Mouse (Mus musculus) lung, postnatal 0 days (tissue): ENCODE measurements around the gene Farp1.

Experiments used
- CTCF ChIP-seq: IDR thresholded peaks from 2 replicates; pipeline ENCODE4 v1.5.1; 2016; ENCODE audit warnings: antibody characterized with exemption, mild to moderate bottlenecking
- EP300 ChIP-seq: IDR thresholded peaks from 2 replicates; pipeline ENCODE4 v1.6.1; 2016; ENCODE audit warnings: antibody characterized with exemption, mild to moderate bottlenecking, control low read depth

DNA sequence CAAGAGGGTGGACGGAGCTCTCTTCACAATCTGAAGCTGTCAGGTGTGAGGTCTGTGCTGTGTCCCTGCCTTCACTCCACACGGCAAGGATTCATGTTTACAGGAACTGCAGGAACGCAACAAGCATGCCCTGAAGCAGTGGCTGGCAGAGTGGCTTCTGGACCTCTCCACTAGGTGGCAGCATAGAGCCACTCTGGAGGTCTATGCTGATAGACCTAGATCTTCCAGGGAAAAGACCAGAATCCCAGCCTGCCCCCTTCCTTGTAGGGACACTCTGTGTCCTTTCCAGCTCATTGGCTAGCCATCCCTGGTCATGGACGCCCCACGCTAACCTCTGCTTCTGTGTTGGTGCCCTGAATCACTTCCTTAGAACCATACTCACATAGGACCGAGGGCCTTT is 244.1 kb downstream of the Farp1 start:
- peak; percentile 98 for TF ChIP-seq CTCF
- TF ChIP-seq EP300, result no peak
